Mouse (Mus musculus): Measurements from ENCODE around the gene Rbx1. TPM values are rescaled to one million over a fixed set of nuclear protein-coding genes. Genes with fewer than 3 reads are reported as not detected.

The Rbx1 gene
- polyA plus RNA-seq, 1 experiment from 2014 or later, result 512 TPM

GRCm38 (mm10) chr15:81510621-81511020 lies 44.5 kb downstream of the Rbx1 start:
- ATAC-seq (ENCODE audit: low FRiP score, low TSS enrichment), result no peak
- Histone ChIP-seq H3K27ac (ENCODE audit: low read depth, low read length) (no peak overlapping the region), H3K4me2 (replicated peaks; ENCODE audit: low read depth, low read length) (no peak overlapping the region), H3K4me3 (ENCODE audit: low read length) (no peak overlapping the region), H3K36me3 (ENCODE audit: control insufficient read depth, insufficient read depth, low read length) (no peaks in the 10 kb centered on the region), H3K4me1 (ENCODE audit: control insufficient read depth, insufficient read depth, low read length) (peaks cover 8% of the 10 kb centered on the region), H3K27me3 (ENCODE audit: control insufficient read depth, insufficient read depth, low read length) (no peaks in the 10 kb centered on the region), H3K9me3 (ENCODE audit: control insufficient read depth, low read length) (no peaks in the 10 kb centered on the region), H3K9ac (ENCODE audit: low read depth, low read length) (no peak overlapping the region)
- WGBS, result 88% methylated on average over 4 of the region's 4 CpGs

- Histone ChIP-seq H3K27me3 (ENCODE audit: control insufficient read depth, insufficient read depth, low read length) (no peaks in the 10 kb centered on the region), H3K9me3 (ENCODE audit: control insufficient read depth, low read length) (no peaks in the 10 kb centered on the region), H3K4me3 (ENCODE audit: low read length) (peak overlapping the region; percentile 28), H3K27ac (ENCODE audit: low read depth, low read length) (peak overlapping the region; percentile 57), H3K36me3 (ENCODE audit: control insufficient read depth, insufficient read depth, low read length) (no peaks in the 10 kb centered on the region), H3K4me2 (replicated peaks; ENCODE audit: low read depth, low read length) (peak overlapping the region; percentile 49), H3K4me1 (ENCODE audit: control insufficient read depth, insufficient read depth, low read length) (peaks cover 8% of the 10 kb centered on the region), H3K9ac (ENCODE audit: low read depth, low read length) (peak overlapping the region; percentile 45; the same call in 1 of the 2 replicates)
- WGBS, result 23% methylated on average over 21 of the region's 21 CpGs
- ATAC-seq (ENCODE audit: low FRiP score, low TSS enrichment), result no peak
These were observed 45.6 kb downstream of the Rbx1 start for GRCm38 (mm10) chr15:81511601-81512261.

- peak overlapping the region; percentile 42; the same call in 1 of the 2 replicates for H3K9ac ChIP-seq (ENCODE audit: low read depth, low read length)
- no peaks in the 10 kb centered on the region for H3K36me3 ChIP-seq (ENCODE audit: control insufficient read depth, insufficient read depth, low read length)
- WGBS, result 9% methylated on average over 18 of the region's 18 CpGs
- H3K9me3 ChIP-seq (ENCODE audit: control insufficient read depth, low read length), result no peaks in the 10 kb centered on the region
- H3K27me3 ChIP-seq (ENCODE audit: control insufficient read depth, insufficient read depth, low read length), result no peaks in the 10 kb centered on the region
- H3K4me1 ChIP-seq (ENCODE audit: control insufficient read depth, insufficient read depth, low read length), result peaks cover 8% of the 10 kb centered on the region
- peak overlapping the region; percentile 43 for H3K4me2 ChIP-seq (replicated peaks; ENCODE audit: low read depth, low read length)
- peak overlapping the region; percentile 63 for H3K27ac ChIP-seq (ENCODE audit: low read depth, low read length)
- peak overlapping the region; percentile 25 for H3K4me3 ChIP-seq (ENCODE audit: low read length)
- ATAC-seq (ENCODE audit: low FRiP score, low TSS enrichment), result peak; percentile 93
These were observed 48.2 kb downstream of the Rbx1 start for GRCm38 (mm10) chr15:81514111-81514971.

GRCm38 (mm10) chr15:81515221-81515620 lies 49.1 kb downstream of the Rbx1 start:
- H3K4me2 ChIP-seq (replicated peaks; ENCODE audit: low read depth, low read length), result no peak overlapping the region
- H3K4me3 ChIP-seq (ENCODE audit: low read length), result no peak overlapping the region
- H3K9me3 ChIP-seq (ENCODE audit: control insufficient read depth, low read length), result no peaks in the 10 kb centered on the region
- H3K27ac ChIP-seq (ENCODE audit: low read depth, low read length), result no peak overlapping the region
- no peak for ATAC-seq (ENCODE audit: low FRiP score, low TSS enrichment)
- H3K27me3 ChIP-seq (ENCODE audit: control insufficient read depth, insufficient read depth, low read length), result no peaks in the 10 kb centered on the region
- peaks cover 8% of the 10 kb centered on the region for H3K4me1 ChIP-seq (ENCODE audit: control insufficient read depth, insufficient read depth, low read length)
- WGBS, result 88% methylated on average over 3 of the region's 3 CpGs
- H3K9ac ChIP-seq (ENCODE audit: low read depth, low read length), result no peak overlapping the region
- H3K36me3 ChIP-seq (ENCODE audit: control insufficient read depth, insufficient read depth, low read length), result no peaks in the 10 kb centered on the region

GRCm38 (mm10) chr15:81518031-81518430 lies 51.9 kb downstream of the Rbx1 start:
- H3K27me3 ChIP-seq (ENCODE audit: control insufficient read depth, insufficient read depth, low read length), result no peaks in the 10 kb centered on the region
- H3K9ac ChIP-seq (ENCODE audit: low read depth, low read length), result no peak overlapping the region
- no peak overlapping the region for H3K27ac ChIP-seq (ENCODE audit: low read depth, low read length)
- H3K9me3 ChIP-seq (ENCODE audit: control insufficient read depth, low read length), result no peaks in the 10 kb centered on the region
- 50% methylated on average over 6 of the region's 6 CpGs for WGBS
- no peak overlapping the region for H3K4me3 ChIP-seq (ENCODE audit: low read length)
- no peaks in the 10 kb centered on the region for H3K36me3 ChIP-seq (ENCODE audit: control insufficient read depth, insufficient read depth, low read length)
- H3K4me1 ChIP-seq (ENCODE audit: control insufficient read depth, insufficient read depth, low read length), result 0 out of 2 replicates have a peak, but pooled peaks cover 3% of the 10 kb centered on the region
- no peak overlapping the region for H3K4me2 ChIP-seq (replicated peaks; ENCODE audit: low read depth, low read length)
- no peak for ATAC-seq (ENCODE audit: low FRiP score, low TSS enrichment)

GRCm38 (mm10) chr15:81518761-81519160 lies 52.7 kb downstream of the Rbx1 start:
- Histone ChIP-seq H3K9me3 (ENCODE audit: control insufficient read depth, low read length) (no peaks in the 10 kb centered on the region), H3K27ac (ENCODE audit: low read depth, low read length) (no peak overlapping the region), H3K36me3 (ENCODE audit: control insufficient read depth, insufficient read depth, low read length) (no peaks in the 10 kb centered on the region), H3K9ac (ENCODE audit: low read depth, low read length) (no peak overlapping the region), H3K4me1 (ENCODE audit: control insufficient read depth, insufficient read depth, low read length) (0 out of 2 replicates have a peak, but pooled peaks cover 3% of the 10 kb centered on the region), H3K27me3 (ENCODE audit: control insufficient read depth, insufficient read depth, low read length) (no peaks in the 10 kb centered on the region), H3K4me2 (replicated peaks; ENCODE audit: low read depth, low read length) (no peak overlapping the region), H3K4me3 (ENCODE audit: low read length) (no peak overlapping the region)
- ATAC-seq (ENCODE audit: low FRiP score, low TSS enrichment), result no peak
- WGBS, result 84% methylated on average over 5 of the region's 5 CpGs

GRCm38 (mm10) chr15:81522036-81522751 lies 56.1 kb downstream of the Rbx1 start:
- WGBS, result under 1% methylated on average over 38 of the region's 38 CpGs
- peak overlapping the region; percentile 73 for H3K4me2 ChIP-seq (replicated peaks; ENCODE audit: low read depth, low read length)
- peak; percentile 28 for ATAC-seq (ENCODE audit: low FRiP score, low TSS enrichment)

GRCm38 (mm10) chr15:81522761-81523168 lies 56.7 kb downstream of the Rbx1 start:
- Histone ChIP-seq H3K27ac (ENCODE audit: low read depth, low read length) (peak overlapping the region; percentile 68), H3K9ac (ENCODE audit: low read depth, low read length) (peak overlapping the region; percentile 57), H3K36me3 (ENCODE audit: control insufficient read depth, insufficient read depth, low read length) (no peaks in the 10 kb centered on the region), H3K4me1 (ENCODE audit: control insufficient read depth, insufficient read depth, low read length) (peaks cover 3% of the 10 kb centered on the region; the same call in 1 of the 2 replicates), H3K9me3 (ENCODE audit: control insufficient read depth, low read length) (no peaks in the 10 kb centered on the region), H3K4me2 (replicated peaks; ENCODE audit: low read depth, low read length) (peak overlapping the region; percentile 73), H3K27me3 (ENCODE audit: control insufficient read depth, insufficient read depth, low read length) (no peaks in the 10 kb centered on the region), H3K4me3 (ENCODE audit: low read length) (peak overlapping the region; percentile 55)
- ATAC-seq (ENCODE audit: low FRiP score, low TSS enrichment), result peak; percentile 80
- WGBS, result 0% methylated on average over 16 of the region's 16 CpGs

More at GRCm38 (mm10) chr15:81522036-81522751, 56.1 kb downstream of the Rbx1 start:
- peak overlapping the region; percentile 55 for H3K4me3 ChIP-seq (ENCODE audit: low read length)
- peak overlapping the region; percentile 68 for H3K27ac ChIP-seq (ENCODE audit: low read depth, low read length)
- H3K27me3 ChIP-seq (ENCODE audit: control insufficient read depth, insufficient read depth, low read length), result no peaks in the 10 kb centered on the region
- no peaks in the 10 kb centered on the region for H3K9me3 ChIP-seq (ENCODE audit: control insufficient read depth, low read length)
- no peaks in the 10 kb centered on the region for H3K36me3 ChIP-seq (ENCODE audit: control insufficient read depth, insufficient read depth, low read length)
- peaks cover 3% of the 10 kb centered on the region; the same call in 1 of the 2 replicates for H3K4me1 ChIP-seq (ENCODE audit: control insufficient read depth, insufficient read depth, low read length)
- H3K9ac ChIP-seq (ENCODE audit: low read depth, low read length), result peak overlapping the region; percentile 57

All from kidney, embryonic 14.5 days (tissue).